Mouse (Mus musculus) forebrain, embryonic 13.5 days (tissue): ENCODE results near the gene Gm13124. TPM values are rescaled to one million over a fixed set of nuclear protein-coding genes. Genes with fewer than 3 reads are reported as not detected.
"Not testable (repeated sequence)": the region's sequence is repeated elsewhere in the genome, so short reads cannot be mapped to it uniquely, and the experiment has no call there.

Source experiments
- ATAC-seq: fragments of 200-750 bp; cut with Nextera tagmentation; 2 replicates; pipeline ENCODE4 v1.8.0; 2017
- H3K27ac ChIP-seq: fragments of 300-500 bp; sonication (generic); 2 replicates; pipeline ENCODE4 v1.5.1; 2015; ENCODE audit warnings: inconsistent platforms, mild to moderate bottlenecking, moderate library complexity
- H3K27me3 ChIP-seq: fragments of 300-500 bp; sonication (generic); 2 replicates; pipeline ENCODE4 v1.6.1; 2015; ENCODE audit warnings: mild to moderate bottlenecking, inconsistent platforms
- H3K36me3 ChIP-seq: fragments of 300-500 bp; sonication (generic); 2 replicates; pipeline ENCODE4 v1.6.1; 2015; ENCODE audit warnings: mild to moderate bottlenecking, inconsistent platforms; ENCODE audit not compliant: poor library complexity, severe bottlenecking
- H3K4me1 ChIP-seq: fragments of 300-500 bp; sonication (generic); 2 replicates; pipeline ENCODE4 v1.6.1; 2015; ENCODE audit warnings: inconsistent platforms
- H3K4me2 ChIP-seq: fragments of 300-500 bp; sonication (generic); 2 replicates; pipeline ENCODE4 v1.6.1; 2015; ENCODE audit warnings: inconsistent platforms, mild to moderate bottlenecking, moderate library complexity
- H3K4me3 ChIP-seq: fragments of 300-500 bp; sonication (generic); 2 replicates; pipeline ENCODE4 v1.5.1; 2015; ENCODE audit warnings: mild to moderate bottlenecking, inconsistent platforms
- H3K9ac ChIP-seq: fragments of 300-500 bp; sonication (generic); 2 replicates; pipeline ENCODE4 v1.6.1; 2015; ENCODE audit warnings: mild to moderate bottlenecking, inconsistent platforms
- H3K9me3 ChIP-seq: fragments of 300-500 bp; sonication (generic); replicated peaks from 2 replicates; pipeline ENCODE4 v1.6.1; 2016; ENCODE audit warnings: inconsistent platforms
- WGBS: fragments of 180-500 bp; shearing (Covaris S2); methylation state at CpG from one replicate; pipeline ENCODE4 v1.1.7; 2015; 5-methylcytosine and 5-hydroxymethylcytosine counted together
- polyA plus RNA-seq: library from polyadenylated mRNA; unstranded; fragments of >200 nt; fragmentation: Nextera tagmentation; extraction: Ambion mirVana; gene quantifications from 2 replicates; pipeline ENCODE4 v1.2.1, GENCODE M21; 2015

Gene Gm13124
- polyA plus RNA-seq: not detected in 2 replicates

- Histone ChIP-seq H3K4me3 (no peak within 1 kb of the TSS), H3K4me1 (no peaks in the 10 kb centered on the region), H3K27me3 (no peaks in the 10 kb centered on the region), H3K4me2 (no peak within 1 kb of the TSS), H3K9ac (no peak within 1 kb of the TSS), H3K27ac (no peak within 1 kb of the TSS), H3K9me3 (peaks cover 55% of the 10 kb centered on the region), H3K36me3 (no peaks in the 10 kb centered on the region)
- no peak for ATAC-seq
- 89% methylated on average over 1 of the region's 1 CpGs for WGBS
Observed at GRCm38 (mm10) chr4:144565034-144565433, at the start of gene Gm13124. TSS of gene Gm13124 (minus strand) at chr4:144565134.

GRCm38 (mm10) chr4:144614586-144614985 is 49.7 kb upstream of the Gm13124 start:
- Histone ChIP-seq H3K36me3 (no peaks in the 10 kb centered on the region), H3K4me1 (no peaks in the 10 kb centered on the region), H3K27me3 (no peaks in the 10 kb centered on the region), H3K4me3 (no peak overlapping the region), H3K4me2 (no peak overlapping the region), H3K27ac (no peak overlapping the region), H3K9me3 (peaks cover 68% of the 10 kb centered on the region), H3K9ac (no peak overlapping the region)
- WGBS: 72% methylated on average over 1 of the region's 1 CpGs
- no peak for ATAC-seq

- Histone ChIP-seq H3K36me3 (no peaks in the 10 kb centered on the region), H3K9me3 (peaks cover 58% of the 10 kb centered on the region), H3K4me3 (no peak within 1 kb of the TSS), H3K4me2 (no peak within 1 kb of the TSS), H3K4me1 (no peaks in the 10 kb centered on the region), H3K9ac (no peak within 1 kb of the TSS), H3K27me3 (no peaks in the 10 kb centered on the region), H3K27ac (no peak within 1 kb of the TSS)
- WGBS: 53% methylated on average over 1 of the region's 1 CpGs
- ATAC-seq: no peak
Observed at GRCm38 (mm10) chr4:144613407-144613806, 48.5 kb upstream of the Gm13124 start, which contains the start of gene Aadacl4. TSS of gene Aadacl4 (plus strand) at chr4:144613707.

- no peak overlapping the region for H3K4me3 ChIP-seq
- ATAC-seq: no peak
- peaks cover 46% of the 10 kb centered on the region for H3K9me3 ChIP-seq
- no peak overlapping the region for H3K27ac ChIP-seq
- no peak overlapping the region for H3K4me2 ChIP-seq
- no peak overlapping the region for H3K9ac ChIP-seq
- no peaks in the 10 kb centered on the region for H3K4me1 ChIP-seq
- H3K36me3 ChIP-seq: no peaks in the 10 kb centered on the region
- no peaks in the 10 kb centered on the region for H3K27me3 ChIP-seq
Observed at GRCm38 (mm10) chr4:144592790-144593189, 27.9 kb upstream of the Gm13124 start.

- H3K4me3 ChIP-seq, H3K27ac ChIP-seq, H3K4me2 ChIP-seq, H3K9ac ChIP-seq, H3K27me3 ChIP-seq, H3K36me3 ChIP-seq, H3K4me1 ChIP-seq: not testable (repeated sequence)
- ATAC-seq: 0 out of 2 replicates have a peak, but pooled peaks have one; percentile 43
- WGBS: 91% methylated on average over 14 of the region's 16 CpGs
- peaks cover 54% of the 10 kb centered on the region for H3K9me3 ChIP-seq
Observed at GRCm38 (mm10) chr4:144586207-144586606, 21.3 kb upstream of the Gm13124 start.

GRCm38 (mm10) chr4:144567752-144568151 is 2.8 kb upstream of the Gm13124 start:
- no peaks in the 10 kb centered on the region for H3K4me1 ChIP-seq
- H3K27me3 ChIP-seq: no peaks in the 10 kb centered on the region
- no peak for ATAC-seq
- H3K4me2 ChIP-seq: no peak overlapping the region
- peaks cover 30% of the 10 kb centered on the region for H3K9me3 ChIP-seq
- no peak overlapping the region for H3K9ac ChIP-seq
- no peak overlapping the region for H3K4me3 ChIP-seq
- no peak overlapping the region for H3K27ac ChIP-seq
- no peaks in the 10 kb centered on the region for H3K36me3 ChIP-seq

GRCm38 (mm10) chr4:144561205-144561604 is 3.7 kb downstream of the Gm13124 start:
- no peaks in the 10 kb centered on the region for H3K36me3 ChIP-seq
- peaks cover 79% of the 10 kb centered on the region for H3K9me3 ChIP-seq
- no peak overlapping the region for H3K4me3 ChIP-seq
- H3K9ac ChIP-seq: no peak overlapping the region
- WGBS: 63% methylated on average over 2 of the region's 2 CpGs
- H3K27me3 ChIP-seq: no peaks in the 10 kb centered on the region
- H3K27ac ChIP-seq: no peak overlapping the region
- ATAC-seq: no peak
- no peaks in the 10 kb centered on the region for H3K4me1 ChIP-seq
- H3K4me2 ChIP-seq: no peak overlapping the region

- H3K36me3 ChIP-seq: no peaks in the 10 kb centered on the region
- H3K4me3 ChIP-seq: no peak overlapping the region
- no peak for ATAC-seq
- H3K27me3 ChIP-seq: no peaks in the 10 kb centered on the region
- peaks cover 73% of the 10 kb centered on the region for H3K9me3 ChIP-seq
- H3K9ac ChIP-seq: no peak overlapping the region
- no peaks in the 10 kb centered on the region for H3K4me1 ChIP-seq
- no peak overlapping the region for H3K27ac ChIP-seq
- H3K4me2 ChIP-seq: no peak overlapping the region
Observed at GRCm38 (mm10) chr4:144559792-144560191, 5.1 kb downstream of the Gm13124 start.

GRCm38 (mm10) chr4:144551156-144551555 is 13.8 kb downstream of the Gm13124 start:
- Histone ChIP-seq H3K36me3 (no peaks in the 10 kb centered on the region), H3K4me3 (no peak overlapping the region), H3K27ac (no peak overlapping the region), H3K4me1 (no peaks in the 10 kb centered on the region), H3K9ac (no peak overlapping the region), H3K4me2 (no peak overlapping the region), H3K9me3 (peaks cover 53% of the 10 kb centered on the region), H3K27me3 (no peaks in the 10 kb centered on the region)
- no peak for ATAC-seq

- peaks cover 73% of the 10 kb centered on the region for H3K9me3 ChIP-seq
- WGBS: 91% methylated on average over 13 of the region's 13 CpGs
Observed at GRCm38 (mm10) chr4:144545339-144545738, 19.6 kb downstream of the Gm13124 start.

GRCm38 (mm10) chr4:144544689-144545088 is 20.2 kb downstream of the Gm13124 start:
- Histone ChIP-seq H3K9ac (no peak overlapping the region), H3K4me3 (no peak overlapping the region), H3K4me2 (no peak overlapping the region), H3K36me3 (no peaks in the 10 kb centered on the region), H3K9me3 (peaks cover 71% of the 10 kb centered on the region), H3K27ac (no peak overlapping the region), H3K4me1 (no peaks in the 10 kb centered on the region), H3K27me3 (no peaks in the 10 kb centered on the region)
- ATAC-seq: no peak
- 75% methylated on average over 1 of the region's 1 CpGs for WGBS

More at GRCm38 (mm10) chr4:144545339-144545738, 19.6 kb downstream of the Gm13124 start:
- ATAC-seq, H3K27me3 ChIP-seq, H3K36me3 ChIP-seq, H3K27ac ChIP-seq, H3K9ac ChIP-seq, H3K4me2 ChIP-seq, H3K4me3 ChIP-seq, H3K4me1 ChIP-seq: not testable (repeated sequence)

GRCm38 (mm10) chr4:144519522-144519921 is 45.4 kb downstream of the Gm13124 start, which contains the start of gene 9430007A20Rik:
TSS of gene 9430007A20Rik (plus strand) at chr4:144519822.
- no peak within 1 kb of the TSS for H3K4me3 ChIP-seq
- WGBS: 85% methylated on average over 5 of the region's 5 CpGs
- H3K27me3 ChIP-seq: no peaks in the 10 kb centered on the region
- H3K9ac ChIP-seq: no peak within 1 kb of the TSS
- peaks cover 43% of the 10 kb centered on the region for H3K9me3 ChIP-seq
- H3K4me2 ChIP-seq: no peak within 1 kb of the TSS
- no peak for ATAC-seq
- no peaks in the 10 kb centered on the region for H3K4me1 ChIP-seq
- H3K36me3 ChIP-seq: no peaks in the 10 kb centered on the region
- H3K27ac ChIP-seq: no peak within 1 kb of the TSS

GRCm38 (mm10) chr4:144506518-144506917 is 58.4 kb downstream of the Gm13124 start:
- no peak overlapping the region for H3K27ac ChIP-seq
- H3K9ac ChIP-seq: no peak overlapping the region
- ATAC-seq: no peak
- WGBS: 88% methylated on average over 1 of the region's 1 CpGs
- no peaks in the 10 kb centered on the region for H3K36me3 ChIP-seq
- peaks cover 44% of the 10 kb centered on the region for H3K9me3 ChIP-seq
- no peaks in the 10 kb centered on the region for H3K27me3 ChIP-seq
- no peak overlapping the region for H3K4me2 ChIP-seq
- H3K4me3 ChIP-seq: no peak overlapping the region
- H3K4me1 ChIP-seq: no peaks in the 10 kb centered on the region
